Mouse (Mus musculus) MEL (cell line): ENCODE measurements around the gene Fcrl5.

ENCODE experiments used
- CTCF ChIP-seq, 3 experiments: IDR thresholded peaks in 2 of 3; conservative IDR thresholded peaks in 1 of 3; 2 replicates each; pipeline ENCODE4 v1.5.1; 2011 to 2012; ENCODE audit warnings: low read length in 3 of 3, low read depth in 2 of 3, mild to moderate bottlenecking in 2 of 3, improper control_type of control experiment in 1 of 3, inconsistent platforms in 1 of 3, mixed read lengths in 1 of 3, moderate library complexity in 1 of 3; ENCODE audit not compliant: control insufficient read depth in 1 of 3, insufficient read depth in 1 of 3, poor library complexity in 1 of 3, severe bottlenecking in 1 of 3
- HCFC1 ChIP-seq: IDR thresholded peaks from 2 replicates; pipeline ENCODE4 v1.6.1; 2012; ENCODE audit warnings: low read depth, mild to moderate bottlenecking, inconsistent platforms, low read length, improper control_type of control experiment, moderate library complexity
- TCF12 ChIP-seq: IDR thresholded peaks from 2 replicates; pipeline ENCODE4 v1.6.1; 2014; ENCODE audit warnings: low read depth, mild to moderate bottlenecking, inconsistent platforms, low read length, improper control_type of control experiment, moderate library complexity
- ZKSCAN1 ChIP-seq: IDR thresholded peaks from 2 replicates; pipeline ENCODE4 v1.6.1; 2012; ENCODE audit warnings: low read depth, mild to moderate bottlenecking, inconsistent platforms, low read length, improper control_type of control experiment, moderate library complexity

- TF ChIP-seq CTCF (IDR thresholded peaks at IDR 0.05 in 2 of 3, conservative IDR thresholded peaks at IDR 0.05 in 1 of 3; ENCODE audit: control insufficient read depth in 1 of 3, insufficient read depth in 1 of 3, low read depth in 2 of 3, low read length in 3 of 3, poor library complexity in 1 of 3, severe bottlenecking in 1 of 3) = no peak
- TF ChIP-seq HCFC1 = no peak
- TF ChIP-seq TCF12 = no peak
- no peak for TF ChIP-seq ZKSCAN1
Measured at GRCm38 (mm10) chr3:87435479-87435878, at the start of gene Fcrl5.
